In genomic region chr2:172329179-172329578, GRCm38 (mm10) we compare ENCODE assay signal across 9 mouse cellular contexts. TPM values are rescaled to one million over a fixed set of nuclear protein-coding genes. Genes with fewer than 3 reads are reported as not detected.
A peak's percentile ranks its signal among the peaks of the same experiment; 100 is the strongest.
DNase-seq lines count a peak whose midpoint lies in the region; ATAC-seq and TF ChIP-seq lines count a peak whose summit lies in the region.
"Had no signal": no experiment of that assay in that cellular context is flagged by ENCODE, and none has a peak within 500 bp of the region (broad histone marks: within the 10 kb centered on the region; RNA-seq: fewer than 3 reads in every experiment).

No protein-coding gene starts in this region.

- intact Hi-C loops in gastrocnemius, postnatal 14 days (cut with DNase I; ENCODE audit: low total_unique reads) = loop anchor here (5.0 kb wide), 1 partner anchor 107 kb away; no protein-coding TSS in a partner anchor

- no peaks in the 10 kb centered on the region for H3K4me1 ChIP-seq in ES-Bruce4 (ENCODE audit: control insufficient read depth, insufficient read depth, low read length)
- H3K4me1 ChIP-seq: limb, embryonic 12.5 days had no signal

- peak; percentile 82 for ATAC-seq in megakaryocyte progenitor cell, adult 5-6 weeks (replicated peaks; ENCODE audit: poor library complexity)

- H3K36me3 ChIP-seq in ES-Bruce4 (ENCODE audit: control insufficient read depth, insufficient read depth, low read length, poor library complexity, severe bottlenecking) = no peaks in the 10 kb centered on the region
- H3K36me3 ChIP-seq: limb, embryonic 12.5 days had no signal

- H3K4me3 ChIP-seq in ES-Bruce4 (ENCODE audit: low read depth, low read length) = no peak overlapping the region
- H3K4me3 ChIP-seq: limb, embryonic 12.5 days had no signal

- TF ChIP-seq POLR2A in ES-Bruce4 (IDR thresholded peaks at IDR 0.05; ENCODE audit: insufficient read depth, low read length) = no peak

- H3K9ac ChIP-seq in ES-Bruce4 (ENCODE audit: low read depth, poor library complexity, severe bottlenecking) = no peak overlapping the region
- H3K9ac ChIP-seq: limb, embryonic 12.5 days had no signal

- no peaks in the 10 kb centered on the region for H3K27me3 ChIP-seq in ES-Bruce4 (ENCODE audit: control insufficient read depth, insufficient read depth, low read length, poor library complexity, severe bottlenecking)

- no peaks in the 10 kb centered on the region for H3K9me3 ChIP-seq in ES-Bruce4 (replicated peaks; ENCODE audit: control insufficient read depth, insufficient read depth, low read length, poor library complexity, severe bottlenecking)

- no peak for TF ChIP-seq EP300 in ES-Bruce4 (IDR thresholded peaks at IDR 0.05; ENCODE audit: insufficient read depth, low read depth, low read length)

- peak; percentile 25 for DNase-seq in gastrocnemius, postnatal 14 days
- DNase-seq in gastrocnemius, adult 18-20 months (ENCODE audit: low spot score) = no peak
- DNase-seq in cerebellum, adult 8-10 months = peak; percentile 31
- peak; percentile 68 for DNase-seq in forelimb bud, embryonic 11.5 days (ENCODE audit: low read depth, low spot score)
- peak; percentile 84 to 90 for DNase-seq in layer of hippocampus, postnatal 10 days (ENCODE audit: low spot score in 2 of 2)
- peak; percentile 65 to 67 for DNase-seq in right cerebral cortex, postnatal 36 days (ENCODE audit: low spot score in 2 of 2)

- H3K27ac ChIP-seq in ES-Bruce4 (ENCODE audit: insufficient read depth, low read length) = no peak overlapping the region
- H3K27ac ChIP-seq: limb, embryonic 12.5 days had no signal

- peak; percentile 97 for TF ChIP-seq CTCF in ES-Bruce4 (IDR thresholded peaks at IDR 0.05; ENCODE audit: low read depth, low read length)

RNA-seq across cellular contexts. Expression of gene Fam210b, which starts 16.2 kb away (rescaled TPM):
- 1 to 10 TPM; 2.9 to 3.3 TPM for total RNA-seq in gastrocnemius, postnatal 14 days (2021)
- total RNA-seq in gastrocnemius, adult 18-20 months (2021) = 1 to 10 TPM; 5.3 to 6.1 TPM
- 5.7 and 6.9 TPM in 2 replicates for polyA plus RNA-seq in ES-Bruce4 (2011; ENCODE audit: insufficient read depth, insufficient read length, low read depth, missing spikeins)
- total RNA-seq in layer of hippocampus, postnatal 10 days (2021) = 10 to 100 TPM; 26.2 to 27.4 TPM
- total RNA-seq in megakaryocyte progenitor cell, adult 5-6 weeks (2015) = 3.5 and 4.1 TPM in 2 replicates
- total RNA-seq in megakaryocyte progenitor cell, adult 5-6 weeks (2017) = 2.2 and 2.4 TPM in 2 replicates

RNA-seq across cellular contexts. Expression of gene Aurka, which starts 41.2 kb away (rescaled TPM):
- total RNA-seq in gastrocnemius, postnatal 14 days (2021) = 1 to 10 TPM; 4.2 to 4.3 TPM
- 10 to 100 TPM in 1 of 2 experiments, 1 to 10 TPM in 1; 7.5 to 15.0 TPM for total RNA-seq in gastrocnemius, adult 18-20 months (2021)
- 153 and 167 TPM in 2 replicates for polyA plus RNA-seq in ES-Bruce4 (2011; ENCODE audit: insufficient read depth, insufficient read length, low read depth, missing spikeins)
- total RNA-seq in layer of hippocampus, postnatal 10 days (2021) = 1 to 10 TPM; 4.5 to 5.3 TPM
- total RNA-seq in megakaryocyte progenitor cell, adult 5-6 weeks (2015) = 48.7 and 50.9 TPM in 2 replicates
- 86.9 and 90.2 TPM in 2 replicates for total RNA-seq in megakaryocyte progenitor cell, adult 5-6 weeks (2017)

RNA-seq across cellular contexts. Expression of gene Cstf1, which starts 41.3 kb away (rescaled TPM):
- total RNA-seq in gastrocnemius, postnatal 14 days (2021) = 10 to 100 TPM; 16.4 to 19.3 TPM
- 10 to 100 TPM; 17.3 to 17.6 TPM for total RNA-seq in gastrocnemius, adult 18-20 months (2021)
- 49.6 and 52.1 TPM in 2 replicates for polyA plus RNA-seq in ES-Bruce4 (2011; ENCODE audit: insufficient read depth, insufficient read length, low read depth, missing spikeins)
- total RNA-seq in layer of hippocampus, postnatal 10 days (2021) = 10 to 100 TPM; 23.7 to 24.2 TPM
- total RNA-seq in megakaryocyte progenitor cell, adult 5-6 weeks (2015) = 28.4 and 35.7 TPM in 2 replicates
- 41.0 and 41.8 TPM in 2 replicates for total RNA-seq in megakaryocyte progenitor cell, adult 5-6 weeks (2017)
